Mouse (Mus musculus) layer of hippocampus, adult 2 months (tissue): Measurements from ENCODE around the gene Larp1. TPM values are rescaled to one million over a fixed set of nuclear protein-coding genes. Genes with fewer than 3 reads are reported as not detected.
"Not testable (repeated sequence)": the region's sequence is repeated elsewhere in the genome, so short reads cannot be mapped to it uniquely, and the experiment has no call there.

Experiments
- DNase-seq, 2 experiments: peaks; one replicate each; pipeline ENCODE4 v3.0.0; 2022; ENCODE audit warnings: low spot score in 2 of 2
- H3K27ac ChIP-seq: fragments of 200-600 bp; 2 replicates; pipeline ENCODE4 v1.8.1; 2022
- H3K4me3 ChIP-seq: fragments of 200-600 bp; 2 replicates; pipeline ENCODE4 v1.8.1; 2022; ENCODE audit warnings: mild to moderate bottlenecking
- CTCF ChIP-seq: fragments of 200-600 bp; conservative IDR thresholded peaks from 2 replicates; pipeline ENCODE4 v1.8.1; 2022; ENCODE audit warnings: antibody characterized with exemption, mild to moderate bottlenecking, moderate library complexity
- total RNA-seq, 2 experiments: library from RNA; stranded (reverse); gene quantifications; 2 replicates each; pipeline ENCODE4 v1.2.3; 2021

Larp1 gene
- total RNA-seq, 2 experiments from 2014 or later = 91.1 to 92.8 TPM

DNA sequence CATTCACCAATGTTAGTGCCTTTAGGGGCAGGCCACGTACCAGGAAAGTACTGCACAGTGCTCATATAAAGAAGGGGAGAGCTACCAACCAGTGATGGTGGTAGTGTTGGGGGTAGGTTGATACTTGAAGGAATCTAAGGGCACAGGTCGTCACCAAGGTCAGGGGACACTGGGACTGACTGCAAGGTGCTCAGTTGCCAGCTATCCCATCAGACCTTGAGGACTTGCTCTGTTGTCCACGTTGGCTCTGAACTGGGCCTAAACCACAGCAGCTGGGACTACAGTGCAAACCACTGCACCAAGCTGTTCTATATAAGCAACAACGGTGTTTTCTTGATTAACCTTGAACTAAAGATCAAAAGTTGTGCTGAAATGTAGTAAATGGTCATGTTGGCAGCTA, 53.7 kb downstream of the Larp1 start:
- no peak for DNase-seq
- TF ChIP-seq CTCF = no peak

DNA sequence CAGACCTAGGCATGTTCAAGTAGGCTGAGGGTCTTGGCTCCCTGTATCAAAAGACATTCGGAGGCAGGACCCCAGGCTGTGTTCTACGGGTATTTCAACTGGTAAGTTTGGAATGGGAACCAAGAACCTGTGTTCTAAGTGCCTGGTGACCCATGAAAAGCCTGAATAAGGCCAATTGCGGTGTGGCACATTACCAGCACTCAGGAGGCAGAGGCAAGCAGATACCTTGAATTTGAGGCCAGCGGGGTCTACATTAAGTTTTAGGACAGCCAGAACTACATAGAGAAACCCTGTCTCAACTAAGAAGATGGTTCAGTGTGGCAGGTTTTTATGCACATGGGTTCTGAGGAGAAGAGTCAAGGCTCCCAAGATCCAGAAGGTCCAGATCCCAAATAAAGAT, 56.2 kb downstream of the Larp1 start:
- no peak for DNase-seq
- Histone ChIP-seq H3K27ac (no peak overlapping the region), H3K4me3 (no peak overlapping the region)
- TF ChIP-seq CTCF = no peak

More for the DNA sequence above, 53.7 kb downstream of the Larp1 start:
- no peak overlapping the region for H3K27ac ChIP-seq
- H3K4me3 ChIP-seq = no peak overlapping the region

DNA sequence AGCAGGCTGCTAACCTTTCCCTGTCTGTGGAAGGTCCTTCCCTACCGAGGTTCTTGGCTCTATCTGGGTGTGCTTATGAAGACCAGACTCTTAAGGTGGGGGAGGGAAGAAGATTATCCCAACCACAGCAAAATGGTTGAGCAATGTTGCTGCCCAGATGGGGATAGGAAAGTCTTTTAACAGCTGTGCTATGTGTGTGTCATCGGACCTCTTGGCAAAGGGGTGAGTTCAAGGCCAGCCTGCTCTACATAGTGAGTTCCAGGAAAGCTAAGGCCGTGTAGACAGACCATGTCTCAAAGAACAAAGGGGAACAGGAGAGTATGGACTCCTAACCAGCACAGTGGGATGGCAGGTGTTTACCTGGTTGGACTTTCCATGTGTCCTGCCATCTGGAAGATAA, 64.1 kb downstream of the Larp1 start:
- no peak for TF ChIP-seq CTCF
- no peak for DNase-seq
- no peak overlapping the region for H3K4me3 ChIP-seq

DNA sequence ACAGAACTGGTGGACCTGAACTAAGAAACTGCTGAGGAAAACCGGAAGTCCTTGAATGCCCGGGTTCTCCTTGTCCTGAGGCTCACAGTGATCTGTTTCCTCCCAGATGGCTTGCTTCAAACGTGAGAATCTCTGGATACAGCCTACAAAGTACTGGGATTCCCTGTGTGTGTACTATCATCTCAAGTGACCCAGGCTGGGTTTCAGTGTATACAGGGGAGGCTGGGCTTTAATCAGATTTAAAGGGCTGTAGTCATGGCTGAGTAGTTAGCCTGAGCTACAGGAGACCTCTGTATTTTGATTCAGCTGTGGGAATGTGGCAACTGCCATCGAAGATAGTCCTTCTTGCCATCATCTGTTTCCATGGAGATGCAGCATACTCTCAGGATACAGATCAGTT, 68.4 kb downstream of the Larp1 start:
- no peak overlapping the region for H3K4me3 ChIP-seq
- no peak overlapping the region for H3K27ac ChIP-seq
- no peak for DNase-seq
- no peak for TF ChIP-seq CTCF

More for the DNA sequence above, 64.1 kb downstream of the Larp1 start:
- no peak overlapping the region for H3K27ac ChIP-seq

DNA sequence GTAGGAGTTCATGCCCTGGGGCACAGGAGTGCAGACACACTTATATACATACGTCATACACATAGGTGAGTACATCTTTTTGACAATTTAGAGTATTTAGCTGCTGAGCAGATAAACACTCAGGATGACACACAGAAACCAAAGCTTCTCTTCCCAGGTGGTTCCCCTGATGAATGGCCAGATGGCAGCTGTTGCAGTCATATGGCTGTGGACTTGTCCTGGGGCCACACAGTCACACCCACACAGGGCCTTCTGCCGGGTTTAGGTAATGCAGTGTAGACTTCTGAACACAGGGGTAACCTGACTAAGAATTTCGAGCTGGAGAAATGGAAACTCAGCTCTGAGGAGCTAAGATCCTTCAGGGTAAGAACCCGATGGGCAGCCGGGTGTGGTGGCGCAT, 72.9 kb downstream of the Larp1 start:
- H3K27ac ChIP-seq = no peak overlapping the region
- no peak for DNase-seq
- H3K4me3 ChIP-seq = no peak overlapping the region
- no peak for TF ChIP-seq CTCF

DNA sequence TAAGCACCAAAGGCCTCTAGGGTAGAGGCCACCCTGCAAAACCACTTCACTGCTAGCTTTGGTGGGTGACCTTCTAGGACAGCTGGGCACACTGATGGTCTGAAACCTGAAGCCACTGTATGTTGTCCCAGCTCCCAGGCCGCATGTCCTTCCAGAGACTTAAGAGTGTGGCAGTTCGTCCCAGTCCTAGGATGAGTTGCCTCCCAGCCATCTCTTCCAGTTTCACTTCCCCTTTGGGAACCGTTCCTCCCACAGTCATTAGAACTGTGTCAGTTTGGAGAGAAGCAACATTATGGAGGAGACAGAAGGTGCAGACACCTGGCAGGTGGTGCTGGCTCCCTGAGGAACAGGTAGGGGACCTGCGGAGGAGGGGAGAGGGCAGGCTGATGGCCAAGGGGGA, 83.7 kb downstream of the Larp1 start:
- TF ChIP-seq CTCF = no peak
- DNase-seq = no peak
- peak overlapping the region; percentile 23; the same call in 1 of the 2 replicates for H3K4me3 ChIP-seq
- H3K27ac ChIP-seq = no peak overlapping the region

DNA sequence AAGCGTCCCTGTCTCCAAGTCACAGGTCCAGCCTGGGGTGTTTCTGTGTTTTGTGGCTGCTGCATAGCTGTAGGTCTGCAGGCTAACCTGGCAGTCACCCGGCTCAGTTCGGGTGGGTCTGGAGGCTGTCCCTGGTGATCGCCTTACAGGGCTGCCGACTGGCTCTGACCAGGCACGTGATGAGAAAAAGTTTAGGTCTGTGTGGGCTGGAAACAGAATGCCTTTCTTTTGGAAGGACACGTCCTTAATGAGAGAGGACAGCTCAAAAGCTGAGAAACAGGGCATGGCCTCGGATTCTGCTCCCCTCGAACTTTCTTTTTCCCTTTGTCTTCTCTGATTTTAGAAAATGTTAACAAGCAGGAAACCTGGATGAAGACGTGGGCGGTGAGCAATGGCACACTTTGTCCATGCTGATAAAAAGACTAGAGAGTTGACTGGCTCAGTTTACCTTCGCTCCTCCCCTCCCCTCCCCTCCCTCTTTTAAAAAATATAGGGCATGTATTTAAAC, 84.2 kb downstream of the Larp1 start, which contains the start of gene Gm12248:
TSS of gene Gm12248 (minus strand) at position 114 of the 508 bp plus-strand sequence.
- no peak for TF ChIP-seq CTCF
- H3K4me3 ChIP-seq = peak within 1 kb of the TSS; percentile 23; the same call in 1 of the 2 replicates
- H3K27ac ChIP-seq = no peak within 1 kb of the TSS
- no peak for DNase-seq

DNA sequence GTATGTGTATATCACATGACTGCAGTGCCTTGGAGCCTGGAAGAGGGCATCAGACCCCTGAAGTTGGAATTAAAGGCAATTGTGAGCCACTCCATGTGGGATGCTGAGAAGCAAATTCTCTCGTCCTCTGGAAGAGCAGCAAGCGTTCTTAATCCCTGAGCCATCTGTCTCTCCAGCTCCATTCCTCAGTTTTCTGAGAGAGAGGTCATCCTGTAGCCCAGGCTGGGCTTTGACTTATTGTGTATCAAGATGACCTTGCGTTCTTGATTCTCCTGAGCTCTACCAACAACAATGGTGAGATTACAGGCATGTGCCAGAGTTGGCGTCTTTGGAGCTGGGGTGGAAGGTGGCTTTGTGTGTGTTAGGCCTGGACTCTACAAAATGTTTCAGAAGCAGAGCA, 85.9 kb downstream of the Larp1 start:
- Histone ChIP-seq H3K4me3 (no peak overlapping the region), H3K27ac (no peak overlapping the region)
- TF ChIP-seq CTCF = no peak
- no peak for DNase-seq

DNA sequence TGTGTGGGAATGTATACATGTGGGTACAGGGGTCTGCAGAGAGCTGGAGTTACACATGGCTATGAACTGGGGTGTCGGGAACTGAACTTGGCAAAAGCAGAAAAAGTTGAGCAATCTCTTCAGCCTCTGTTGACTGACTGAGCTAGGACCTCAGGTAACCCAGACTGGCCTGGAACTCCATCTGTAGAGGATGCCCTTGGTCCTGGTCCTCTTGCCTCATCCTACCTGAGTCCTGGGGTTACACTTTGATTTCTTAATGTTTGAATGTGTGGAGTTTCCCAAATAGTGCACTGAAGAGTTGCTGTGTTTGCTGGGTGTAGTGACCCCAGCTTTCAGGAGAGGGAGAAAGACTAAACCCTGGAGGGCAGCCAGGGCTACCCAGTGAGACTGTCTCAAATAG, 86.7 kb downstream of the Larp1 start:
- no peak for DNase-seq
- Histone ChIP-seq H3K27ac (no peak overlapping the region), H3K4me3 (no peak overlapping the region)
- TF ChIP-seq CTCF = no peak

DNA sequence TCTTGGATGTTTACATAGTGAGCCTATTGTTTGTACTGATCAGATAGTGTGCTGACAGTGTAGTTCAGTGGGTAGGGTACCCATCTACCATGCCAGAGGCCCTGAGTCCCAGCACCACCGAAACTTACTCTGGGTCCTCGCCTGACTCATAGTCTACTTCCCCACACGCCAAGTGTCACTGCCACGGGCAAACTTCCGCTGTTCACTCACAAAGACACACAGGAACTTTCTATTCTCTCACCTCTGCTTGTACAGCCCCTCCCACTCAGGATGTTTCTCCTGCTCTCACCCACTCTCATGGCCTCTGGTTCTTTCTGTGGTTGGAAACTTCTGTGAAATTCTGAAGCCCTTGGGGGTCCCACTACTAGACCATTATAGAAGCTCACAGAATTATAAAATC, 87.3 kb downstream of the Larp1 start:
- TF ChIP-seq CTCF = no peak
- DNase-seq = no peak
- H3K4me3 ChIP-seq = no peak overlapping the region
- no peak overlapping the region for H3K27ac ChIP-seq

DNA sequence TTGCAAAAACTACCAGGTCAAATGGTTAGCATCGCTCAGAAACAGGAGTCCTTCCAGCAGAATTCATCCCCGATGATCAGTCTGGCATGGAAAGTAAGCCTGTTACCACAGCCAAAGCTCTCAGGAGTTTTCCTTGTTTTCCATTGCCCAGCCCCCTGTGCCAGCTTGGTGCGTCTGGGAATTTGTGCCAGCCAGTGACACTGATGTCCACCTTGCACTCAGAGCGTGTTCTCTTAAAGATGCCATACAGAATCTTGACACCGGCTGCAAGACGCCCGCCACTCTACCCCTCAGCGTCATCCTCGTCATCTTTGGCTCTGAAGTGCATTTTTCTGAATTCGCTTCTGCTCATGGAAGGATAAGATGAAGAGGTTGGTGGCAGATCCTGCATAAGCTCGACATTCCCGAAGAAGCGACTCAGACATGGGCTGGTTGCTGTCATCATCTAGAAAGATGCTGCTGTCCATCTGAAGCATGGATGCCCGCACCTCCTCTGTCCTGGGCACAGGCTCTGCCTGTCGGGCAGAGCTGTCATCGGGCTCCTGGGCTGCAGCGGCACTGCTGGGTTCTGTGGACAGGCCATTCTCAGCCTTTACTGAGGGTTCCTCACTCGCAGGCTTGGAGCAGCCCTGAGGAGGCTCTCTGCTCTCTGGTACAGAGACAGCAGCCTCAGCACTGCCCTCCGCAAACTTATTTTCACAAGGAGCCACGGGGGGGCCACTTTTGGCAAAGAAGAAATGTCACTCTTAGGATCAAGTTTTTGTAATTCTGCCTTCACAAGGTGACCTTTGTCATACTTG, 88.2 kb downstream of the Larp1 start:
- H3K4me3 ChIP-seq = peak overlapping the region; percentile 50
- TF ChIP-seq CTCF = no peak
- DNase-seq = no peak
- peak overlapping the region; percentile 28 for H3K27ac ChIP-seq

DNA sequence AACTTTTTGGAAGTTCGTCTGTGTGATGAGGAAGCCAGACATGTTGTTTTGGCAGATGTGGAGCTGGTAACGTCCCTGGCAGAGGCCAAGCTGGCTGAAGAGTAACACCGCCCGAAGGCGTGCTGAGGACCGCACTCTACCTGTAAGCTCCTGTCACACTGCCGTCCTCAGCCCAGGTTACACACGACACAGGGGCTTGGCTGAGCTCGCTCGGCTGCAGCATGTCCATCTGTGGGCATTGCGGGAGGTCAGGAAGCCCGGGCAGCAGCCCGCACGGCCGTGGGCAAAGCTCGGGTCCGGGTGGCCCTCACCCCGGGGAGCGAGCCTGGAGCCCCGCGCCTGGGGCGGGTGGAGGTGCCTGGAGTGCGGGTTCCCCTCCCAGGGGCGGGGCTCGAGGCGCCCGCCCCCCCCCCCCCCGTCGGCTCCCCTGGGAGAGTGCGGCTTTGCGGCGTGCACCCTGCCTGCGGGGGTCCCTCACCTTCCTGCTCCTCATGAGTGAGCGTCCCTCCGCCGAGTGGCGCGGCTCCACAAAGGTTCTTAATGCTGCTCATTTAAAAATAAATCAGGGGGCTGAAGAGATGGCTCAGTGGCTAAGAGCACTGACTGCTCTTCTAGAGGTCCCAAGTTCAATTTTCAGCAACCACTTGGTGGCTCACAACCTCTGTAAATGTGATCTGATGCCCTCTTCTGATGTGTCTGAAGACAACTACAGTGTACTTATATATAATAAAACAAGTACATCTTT, 88.9 kb downstream of the Larp1 start:
- Histone ChIP-seq H3K4me3 (peak overlapping the region; percentile 50), H3K27ac (peak overlapping the region; percentile 28)
- DNase-seq = no peak
- no peak for TF ChIP-seq CTCF

DNA sequence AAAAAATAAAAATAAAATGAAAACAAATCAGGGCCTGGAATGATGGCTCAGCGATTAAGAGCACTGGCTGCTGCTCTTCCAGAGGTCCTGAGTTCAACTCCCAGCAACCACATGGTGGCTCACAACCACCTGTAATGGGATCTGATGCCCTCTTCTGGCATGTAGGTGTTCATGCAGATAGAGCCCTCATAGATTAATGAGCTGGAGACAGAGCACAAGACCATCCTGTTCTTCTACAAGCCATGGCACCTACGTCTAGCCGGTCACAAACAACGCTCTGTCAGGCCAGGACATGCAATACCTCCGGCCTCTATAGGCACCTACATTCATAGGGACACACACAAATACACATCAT, 89.5 kb downstream of the Larp1 start:
- peak; percentile 68 for TF ChIP-seq CTCF
- H3K4me3 ChIP-seq, H3K27ac ChIP-seq, DNase-seq: not testable (repeated sequence)
